Mouse (Mus musculus) frontal cortex, adult 2 months (tissue): ENCODE data around the gene Tex33. TPM values are rescaled to one million over a fixed set of nuclear protein-coding genes. Genes with fewer than 3 reads are reported as not detected.
A peak's percentile ranks its signal among the peaks of the same experiment; 100 is the strongest.

Experiments used
- DNase-seq, 2 experiments: peaks; one replicate each; pipeline ENCODE4 v3.0.0; 2022; ENCODE audit warnings: low spot score in 1 of 2; ENCODE audit errors: extremely low spot score in 1 of 2
- polyA plus RNA-seq: library from polyadenylated mRNA; depleted of rRNA; stranded (reverse); fragments of >200 nt; gene quantifications from 2 replicates; pipeline ENCODE4 v1.2.3, GENCODE M21; 2012

Tex33 gene
- polyA plus RNA-seq, 1 experiment: 0.12 TPM

GRCm38 (mm10) chr15:78420395-78420794 lies 24.7 kb upstream of the Tex33 start:
- no peak for DNase-seq

DNA sequence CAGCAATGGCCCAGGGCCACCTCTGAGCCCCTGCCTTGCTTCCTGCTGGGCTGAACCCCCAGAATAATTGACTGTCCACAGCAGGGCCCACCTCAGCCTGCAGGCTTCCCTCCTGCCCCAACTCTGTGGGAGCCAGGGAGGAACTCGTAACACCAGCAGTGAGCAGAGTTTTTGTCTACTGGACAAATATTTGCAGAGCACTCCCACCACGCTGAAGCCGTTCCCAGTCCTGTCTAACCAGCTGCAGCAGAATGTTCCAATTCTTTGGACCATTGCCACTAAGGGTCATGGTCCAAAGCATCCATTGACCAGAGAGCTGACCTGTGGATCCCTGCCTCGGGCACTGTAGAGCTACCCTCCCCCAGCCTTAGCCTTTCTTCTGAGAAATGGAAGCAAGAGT lies 21.2 kb upstream of the Tex33 start:
- no peak for DNase-seq

DNA sequence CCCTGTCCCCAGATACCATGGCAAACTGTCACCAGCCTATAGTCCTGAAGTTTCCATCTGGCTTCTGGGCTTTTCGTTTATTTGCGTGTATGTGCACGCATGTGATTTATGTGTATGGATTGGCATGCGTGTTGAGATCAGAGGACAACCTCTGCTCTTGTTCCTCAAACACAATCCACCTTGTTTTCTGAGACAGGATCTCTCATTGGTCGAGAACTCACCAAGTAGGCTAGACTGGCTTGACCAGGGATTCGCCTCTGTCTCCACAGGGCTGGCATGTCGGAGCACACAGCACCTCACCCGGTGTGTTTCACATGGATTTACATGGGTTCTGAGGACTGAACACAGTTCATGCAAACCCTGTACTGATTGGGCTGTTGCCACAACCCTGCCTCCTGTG lies 18.4 kb upstream of the Tex33 start:
- DNase-seq: no peak

- DNase-seq: no peak
Observed at GRCm38 (mm10) chr15:78413719-78414117, 18.0 kb upstream of the Tex33 start.

DNA sequence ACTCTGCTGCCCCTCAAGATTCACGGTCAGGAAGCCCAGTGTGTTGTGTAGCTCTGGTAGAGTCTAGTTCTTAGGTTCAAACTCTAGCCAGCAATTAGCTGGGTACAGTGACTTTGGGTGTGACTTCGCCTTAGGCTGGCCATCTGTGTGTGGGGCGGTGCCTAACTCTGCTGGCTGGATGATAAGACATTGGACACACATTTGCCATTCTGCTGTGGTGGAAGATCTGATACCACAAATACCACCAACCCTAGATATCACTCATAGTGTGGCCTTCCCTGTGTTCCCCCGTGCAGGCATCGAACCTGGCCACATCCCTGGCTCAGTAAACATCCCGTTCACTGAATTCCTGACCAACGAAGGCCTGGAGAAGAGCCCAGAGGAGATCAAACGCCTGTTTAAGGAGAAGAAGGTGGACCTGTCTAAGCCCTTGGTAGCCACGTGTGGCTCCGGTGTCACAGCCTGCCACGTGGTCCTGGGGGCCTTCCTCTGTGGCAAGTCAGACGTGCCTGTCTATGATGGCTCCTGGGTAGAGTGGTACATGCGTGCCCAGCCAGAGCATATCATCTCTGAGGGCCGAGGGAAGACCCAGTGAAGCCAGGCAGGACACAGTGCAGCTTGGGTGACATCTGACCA lies 17.5 kb upstream of the Tex33 start:
- no peak for DNase-seq

DNA sequence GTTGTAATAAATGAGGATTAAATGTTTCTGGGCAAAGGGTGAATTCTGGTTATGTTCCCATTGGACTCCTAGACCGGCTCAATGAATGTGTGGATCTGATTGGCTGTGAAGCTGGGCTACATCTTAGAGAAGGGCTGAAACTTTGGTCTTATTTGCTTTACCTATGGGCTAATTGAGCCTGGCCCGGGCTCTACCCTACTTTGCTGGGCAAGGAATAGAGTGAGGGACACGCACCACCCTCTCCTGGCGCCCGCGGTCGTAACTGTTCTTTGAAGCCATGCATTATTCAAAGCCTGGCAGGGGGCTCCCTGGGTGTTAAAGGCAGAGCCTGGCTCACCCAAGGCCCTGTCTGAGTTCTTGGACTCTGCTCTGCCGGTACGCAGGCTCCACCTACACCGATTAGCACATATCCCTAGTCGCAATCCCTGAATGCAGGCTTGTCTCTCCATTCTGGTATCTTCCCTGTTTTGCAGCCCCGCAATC lies 13.9 kb upstream of the Tex33 start:
- DNase-seq: no peak

DNA sequence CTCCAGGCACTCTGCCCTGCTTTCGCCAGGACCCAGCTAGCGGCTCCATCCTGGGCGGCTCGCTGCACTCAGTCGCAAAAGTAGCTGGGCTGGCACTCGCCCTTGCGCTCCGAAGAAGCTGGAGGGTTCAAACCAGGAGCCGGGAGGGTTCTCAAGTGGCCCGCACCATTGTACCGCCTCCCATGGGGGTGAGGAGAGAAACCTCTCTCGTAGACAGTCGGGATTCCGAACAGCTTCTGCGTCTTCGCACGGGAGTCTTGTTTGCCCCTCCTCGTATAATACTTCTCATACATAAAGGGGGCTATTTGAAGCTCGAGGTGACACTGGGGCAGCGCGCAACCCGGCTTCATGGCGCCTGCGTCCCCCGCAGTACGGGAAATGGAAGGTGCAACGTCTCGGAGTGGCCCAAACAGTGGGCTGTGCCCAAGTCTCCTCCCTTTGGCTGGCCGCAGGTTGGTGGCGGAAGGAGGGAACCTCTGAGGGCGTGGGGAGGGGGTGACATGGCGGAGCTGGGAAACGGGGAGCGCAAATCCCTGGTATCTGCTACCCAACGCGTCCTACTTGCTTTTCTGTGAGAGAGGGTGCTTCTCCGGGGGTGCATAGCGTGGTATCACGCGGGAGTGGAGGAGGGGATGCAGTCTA lies 10.7 kb upstream of the Tex33 start, which contains the start of gene Mpst:
Gene Mpst (plus strand): TSS at position 124 of the 642 bp plus-strand sequence.
- DNase-seq: peak; percentile 77 to 91

DNA sequence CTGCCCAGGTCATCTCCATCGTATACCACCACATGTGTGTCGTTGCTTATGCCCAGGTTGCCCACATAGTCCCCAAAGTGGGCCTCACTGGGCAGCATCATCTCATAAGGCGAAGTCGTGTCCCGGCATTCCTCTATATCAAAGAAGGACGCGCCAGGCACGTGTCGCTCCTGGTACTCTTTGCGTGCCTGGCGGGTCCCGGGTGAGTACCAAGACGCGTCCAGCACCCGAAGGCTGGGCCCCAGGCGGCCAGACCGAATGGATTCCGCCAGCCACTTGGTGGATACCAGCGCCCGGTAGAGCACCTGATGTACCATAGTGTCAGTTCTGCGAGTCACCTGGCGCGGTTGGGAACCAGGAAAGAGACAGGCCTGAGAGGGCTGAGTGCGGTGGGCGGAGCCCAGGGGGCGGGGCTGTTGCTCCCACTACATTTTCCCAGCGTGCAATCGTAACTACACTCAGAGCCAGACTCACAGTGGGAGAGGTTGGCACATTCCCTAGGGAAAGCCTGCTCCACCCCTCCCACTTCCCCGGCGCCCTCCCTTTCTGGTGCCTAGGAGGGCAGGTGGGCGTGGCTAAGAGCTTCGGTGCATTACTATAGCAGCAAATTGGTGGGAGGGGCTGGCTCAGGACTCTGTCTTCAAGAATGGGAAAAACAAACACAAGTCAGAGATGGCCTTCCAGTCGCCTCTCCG lies 10.0 kb upstream of the Tex33 start, which contains the start of gene Tst:
Gene Tst (minus strand): TSS at position 391 of the 695 bp plus-strand sequence.
- DNase-seq: peak; percentile 87 to 92

DNA sequence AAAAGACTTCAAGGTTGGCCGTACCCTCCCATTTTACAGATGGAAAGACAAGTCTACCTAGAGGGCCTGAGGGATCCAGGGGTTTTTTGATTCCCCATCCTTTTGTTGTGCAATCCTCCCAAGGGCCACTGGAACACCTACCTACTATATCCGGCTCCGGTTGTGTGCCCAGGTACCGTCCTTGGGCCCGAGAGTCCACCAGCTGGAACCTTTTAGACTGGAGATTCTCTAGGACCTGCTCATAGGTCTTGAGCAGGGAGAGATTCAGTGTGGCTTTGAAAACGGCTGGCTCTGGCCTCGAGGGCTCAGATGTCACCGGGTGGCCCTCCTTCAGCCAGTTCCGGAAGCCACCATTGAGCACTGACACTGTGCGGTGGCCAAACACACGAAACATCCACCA lies 9.4 kb upstream of the Tex33 start:
- DNase-seq: no peak

DNA sequence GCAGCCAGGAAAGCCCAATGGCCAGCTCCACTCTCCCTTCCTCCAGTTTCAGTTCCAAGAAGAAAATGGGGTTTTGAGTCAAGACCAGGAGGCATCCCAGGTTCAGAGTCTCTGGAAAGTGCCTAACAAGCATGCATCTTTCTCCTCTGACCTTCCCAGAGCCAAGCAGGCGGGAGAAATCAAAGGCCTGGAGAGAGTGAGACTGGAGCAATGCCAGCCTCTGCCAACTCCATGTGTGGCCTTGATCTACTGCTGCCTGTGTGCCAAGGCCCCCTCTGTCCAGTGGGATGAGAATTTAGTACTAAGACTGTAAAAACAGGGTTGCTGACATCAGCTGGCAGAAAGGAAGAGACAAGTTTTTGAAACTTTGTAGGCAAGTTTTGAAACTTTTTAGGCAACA lies 8.2 kb upstream of the Tex33 start:
- DNase-seq: peak in 1 of 2 experiments; percentile 21

DNA sequence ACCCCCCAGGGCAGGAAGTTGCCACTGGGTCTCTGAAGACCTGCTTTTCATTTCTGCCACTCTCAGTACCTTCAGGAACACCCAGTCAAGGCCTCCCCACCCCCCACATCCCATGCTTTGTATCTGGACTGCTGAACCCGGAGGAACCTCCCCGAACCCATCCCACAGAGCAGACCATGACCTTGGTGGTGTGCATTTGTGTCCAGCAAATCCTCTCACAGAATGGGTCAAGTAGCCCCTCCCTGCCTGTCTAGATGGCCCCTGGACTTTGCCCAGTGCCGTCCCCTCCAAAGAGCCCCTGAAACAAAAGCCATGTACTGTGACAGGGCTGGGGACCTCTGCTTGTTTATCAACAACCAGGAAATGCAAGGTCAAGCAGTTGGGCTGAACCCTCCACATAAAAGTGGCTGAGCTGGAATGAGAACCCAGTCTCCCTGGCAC lies 7.6 kb upstream of the Tex33 start:
- no peak for DNase-seq

- no peak for DNase-seq
Observed at GRCm38 (mm10) chr15:78402423-78402822, 6.7 kb upstream of the Tex33 start.

DNA sequence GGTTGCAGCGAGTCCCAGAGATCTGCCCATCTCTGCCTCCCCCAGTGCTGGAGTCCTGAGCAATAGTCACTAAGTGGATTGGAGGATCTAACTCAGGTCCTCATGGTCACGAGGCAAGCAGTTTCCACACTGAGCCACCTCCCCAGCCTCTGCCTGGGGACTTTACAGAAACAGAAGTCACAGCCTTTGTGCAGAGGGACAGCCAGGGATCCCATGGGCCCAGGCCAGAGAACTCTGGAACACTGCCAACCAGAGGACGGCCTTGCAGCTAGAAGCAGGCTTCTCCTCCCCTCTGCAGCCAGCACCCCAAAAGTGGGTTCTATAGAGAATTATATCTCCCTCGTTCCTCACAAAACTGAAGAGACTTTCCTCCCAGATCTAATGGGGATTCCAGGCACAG lies 6.2 kb upstream of the Tex33 start:
- DNase-seq: peak in 1 of 2 experiments; percentile 63

DNA sequence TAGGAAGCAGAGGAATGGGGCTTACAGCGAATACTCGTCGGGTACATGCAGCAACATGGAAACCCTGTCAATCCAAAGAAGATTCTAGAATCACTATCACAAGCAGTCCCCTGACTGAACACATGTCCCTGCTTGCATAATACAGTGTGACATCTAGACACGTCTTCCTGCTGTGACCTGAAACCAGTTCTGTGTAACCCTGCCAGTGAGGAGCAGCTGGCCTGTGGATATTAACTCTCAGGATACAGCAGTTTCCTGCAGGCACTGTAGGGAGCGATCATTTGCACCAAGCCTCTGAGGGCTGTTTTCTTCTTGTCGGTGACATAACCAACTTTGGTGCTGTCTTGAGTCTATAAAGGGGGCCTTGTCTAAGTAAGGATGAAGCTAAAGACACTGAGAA lies 5.6 kb upstream of the Tex33 start:
- no peak for DNase-seq

GRCm38 (mm10) chr15:78390855-78391254 lies 4.9 kb downstream of the Tex33 start:
- peak in 1 of 2 experiments; percentile 22 for DNase-seq

DNA sequence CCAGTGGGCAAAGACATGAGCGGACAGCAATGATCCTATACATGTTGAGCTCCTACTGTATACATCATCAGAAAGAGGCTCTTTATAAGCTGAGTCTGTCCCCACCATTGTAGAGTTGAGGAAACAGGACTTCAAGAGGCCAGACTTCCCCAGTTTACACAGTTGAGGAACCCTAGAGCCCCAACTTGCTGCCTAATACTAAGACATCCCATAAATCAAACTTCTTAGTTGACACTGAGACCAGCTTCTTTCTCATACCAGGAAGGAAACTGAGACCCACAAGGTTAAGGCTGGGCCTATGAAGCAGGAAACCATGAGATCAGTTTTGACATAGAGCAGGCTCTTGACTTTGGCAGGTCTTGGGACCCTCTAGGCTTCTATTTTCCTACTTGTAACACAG lies 10.1 kb downstream of the Tex33 start:
- DNase-seq: no peak

DNA sequence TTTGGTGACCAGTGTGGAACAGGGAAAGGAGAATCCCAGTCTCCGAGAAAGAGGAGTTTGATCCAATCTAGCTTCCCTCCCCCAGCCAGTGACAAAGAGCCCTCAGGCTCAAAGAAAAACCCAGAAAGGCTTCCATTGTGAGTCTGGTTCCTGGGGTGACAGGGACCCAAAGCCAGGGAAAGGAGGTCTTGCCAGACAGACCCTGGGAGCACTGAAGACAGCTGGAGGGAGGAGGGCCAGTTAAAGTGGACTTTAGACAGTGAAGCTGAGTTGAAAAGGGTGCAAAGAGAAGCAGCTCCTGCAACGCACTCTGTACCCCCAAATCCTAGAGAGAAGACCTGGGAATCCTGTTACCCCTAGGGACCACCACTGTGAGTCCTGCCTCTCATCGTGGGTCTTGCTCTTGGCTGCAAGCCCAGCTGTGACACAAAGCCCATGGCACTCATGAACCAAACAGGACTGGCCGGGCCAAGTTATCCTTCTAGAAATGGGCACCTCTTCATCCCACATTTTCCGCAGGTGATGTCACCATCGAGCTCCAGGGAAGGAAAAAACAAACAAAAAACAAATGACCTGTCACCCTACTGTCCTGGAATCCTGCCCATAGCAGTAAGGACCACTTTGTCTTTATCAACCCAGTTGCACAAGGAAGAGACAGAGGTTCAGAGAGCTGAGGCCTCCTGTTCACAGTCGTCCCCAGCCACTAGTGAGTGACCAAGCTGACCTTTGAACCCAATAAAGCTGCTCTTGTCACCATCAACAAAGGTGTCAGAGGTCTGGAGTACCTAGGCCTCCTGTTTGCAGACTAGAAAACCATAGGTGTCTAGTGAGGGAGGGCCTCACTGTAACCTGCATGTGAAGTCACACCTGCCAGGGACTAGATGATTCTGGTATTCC lies 11.2 kb downstream of the Tex33 start:
- DNase-seq: peak in 1 of 2 experiments; percentile 45

GRCm38 (mm10) chr15:78383450-78384219 lies 12.1 kb downstream of the Tex33 start:
- DNase-seq: peak; percentile 53 to 56

DNA sequence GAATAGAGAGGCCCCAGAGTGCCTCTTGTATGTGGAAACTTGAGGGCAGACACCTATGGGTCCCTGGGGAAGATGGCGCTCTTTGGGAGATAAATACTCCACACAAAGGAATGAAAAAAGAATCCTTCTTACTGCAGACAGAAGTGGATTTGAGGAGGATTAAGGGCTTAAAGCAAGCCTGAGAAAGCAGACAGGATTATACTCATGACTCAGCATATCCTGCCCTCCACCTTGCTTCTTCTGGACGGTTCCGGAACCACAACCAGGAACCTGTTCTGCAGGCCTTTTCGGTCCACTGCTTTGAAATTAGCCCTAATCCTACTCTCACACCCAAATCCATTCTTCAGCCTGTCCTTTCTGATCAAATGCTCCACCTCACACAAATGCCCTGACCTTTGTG lies 13.6 kb downstream of the Tex33 start:
- DNase-seq: no peak

GRCm38 (mm10) chr15:78380741-78381140 lies 15.0 kb downstream of the Tex33 start:
- peak in 1 of 2 experiments; percentile 32 for DNase-seq
